Comparison of ENCODE assay signal across 13 mouse cellular contexts in genomic region chr10:101681914-101682313, GRCm38 (mm10). TPM values are rescaled to one million over a fixed set of nuclear protein-coding genes. Genes with fewer than 3 reads are reported as not detected.
DNase-seq lines count a peak whose midpoint lies in the region; ATAC-seq and TF ChIP-seq lines count a peak whose summit lies in the region.
"Had no signal": no experiment of that assay in that cellular context is flagged by ENCODE, and none has a peak within 500 bp of the region (broad histone marks: within the 10 kb centered on the region; RNA-seq: fewer than 3 reads in every experiment).

No protein-coding gene starts in this region.

- peak overlapping the region; percentile 31 for H3K4me2 ChIP-seq in forebrain, postnatal 0 days (ENCODE audit: low read depth)
- peak overlapping the region; percentile 38 for H3K4me2 ChIP-seq in neural tube, embryonic 13.5 days
- H3K4me2 ChIP-seq: heart, embryonic 12.5 days had no signal

- no peak for TF ChIP-seq RAD21 in MEL (IDR thresholded peaks at IDR 0.05; ENCODE audit: low read depth, low read length)

- H3K27ac ChIP-seq in layer of hippocampus, adult 2 months: peak overlapping the region; percentile 88
- no peak overlapping the region for H3K27ac ChIP-seq in MEL (ENCODE audit: control insufficient read depth, low read depth, low read length)
- H3K27ac ChIP-seq in forebrain, postnatal 0 days (ENCODE audit: low read depth, low read length): peak overlapping the region; percentile 70
- peak overlapping the region; percentile 64 for H3K27ac ChIP-seq in neural tube, embryonic 13.5 days (replicated peaks)

- 0 out of 2 replicates have a peak, but pooled peaks have one; percentile 12 for ATAC-seq in forebrain, postnatal 0 days
- ATAC-seq in neural tube, embryonic 13.5 days (ENCODE audit: low read depth): no peak
- ATAC-seq in monocyte, adult 5-6 weeks (replicated peaks; ENCODE audit: insufficient number of reproducible peaks, low FRiP score, low TSS enrichment, poor library complexity, severe bottlenecking): no peak

- no peak overlapping the region for H3K9ac ChIP-seq in MEL (ENCODE audit: control insufficient read depth, low read depth, low read length, poor library complexity, severe bottlenecking)
- peak overlapping the region; percentile 42 for H3K9ac ChIP-seq in forebrain, postnatal 0 days
- peak overlapping the region; percentile 44 for H3K9ac ChIP-seq in neural tube, embryonic 13.5 days
- H3K9ac ChIP-seq: heart, embryonic 12.5 days had no signal

- DNase-seq in layer of hippocampus, adult 2 months (ENCODE audit: low spot score in 2 of 2): no peak
- no peak for DNase-seq in layer of hippocampus, adult 9-11 months
- DNase-seq in MEL (ENCODE audit: low read depth, low spot score): no peak
- DNase-seq in forebrain, postnatal 0 days: no peak
- no peak for DNase-seq in thymus, postnatal 25 days
- DNase-seq: adrenal gland, postnatal 14 days; kidney, adult 8-10 months; kidney, postnatal 4 days; lung, postnatal 36 days had no signal

- TF ChIP-seq EP300 in MEL (IDR thresholded peaks at IDR 0.05; ENCODE audit: low read depth in 1 of 2, low read length in 2 of 2): no peak

- H3K4me1 ChIP-seq in MEL (ENCODE audit: control insufficient read depth in 1 of 2, insufficient read depth in 2 of 2, low read length in 2 of 2): no peaks in the 10 kb centered on the region
- H3K4me1 ChIP-seq in forebrain, postnatal 0 days (ENCODE audit: insufficient read depth): no peaks in the 10 kb centered on the region
- H3K4me1 ChIP-seq in neural tube, embryonic 13.5 days (replicated peaks): 0 out of 2 replicates have a peak, but pooled peaks cover 6% of the 10 kb centered on the region
- H3K4me1 ChIP-seq: heart, embryonic 12.5 days had no signal

- 34% methylated on average over 5 of the region's 5 CpGs for WGBS in forebrain, postnatal 0 days
- 54% methylated on average over 5 of the region's 5 CpGs for WGBS in neural tube, embryonic 13.5 days

- H3K36me3 ChIP-seq in MEL (ENCODE audit: control insufficient read depth in 1 of 2, insufficient read depth in 2 of 2, low read length in 2 of 2): no peaks in the 10 kb centered on the region
- H3K36me3 ChIP-seq in forebrain, postnatal 0 days (ENCODE audit: insufficient read depth): no peaks in the 10 kb centered on the region
- H3K36me3 ChIP-seq in neural tube, embryonic 13.5 days: no peaks in the 10 kb centered on the region
- H3K36me3 ChIP-seq: heart, embryonic 12.5 days had no signal

- no peak for TF ChIP-seq CTCF in layer of hippocampus, adult 2 months (conservative IDR thresholded peaks at IDR 0.05)
- no peak for TF ChIP-seq CTCF in MEL (IDR thresholded peaks at IDR 0.05 in 2 of 3, conservative IDR thresholded peaks at IDR 0.05 in 1 of 3; ENCODE audit: control insufficient read depth in 1 of 3, insufficient read depth in 1 of 3, low read depth in 2 of 3, low read length in 3 of 3, poor library complexity in 1 of 3, severe bottlenecking in 1 of 3)
- no peak for TF ChIP-seq CTCF in forebrain, postnatal 0 days (IDR thresholded peaks at IDR 0.05; ENCODE audit: low read depth)

- no peaks in the 10 kb centered on the region for H3K27me3 ChIP-seq in MEL (ENCODE audit: control insufficient read depth in 1 of 2, insufficient read depth in 2 of 2, low read length in 2 of 2)
- H3K27me3 ChIP-seq in forebrain, postnatal 0 days (ENCODE audit: insufficient read depth, low read length): no peaks in the 10 kb centered on the region
- H3K27me3 ChIP-seq in neural tube, embryonic 13.5 days: no peaks in the 10 kb centered on the region
- H3K27me3 ChIP-seq: heart, embryonic 12.5 days had no signal

- no peaks in the 10 kb centered on the region for H3K9me3 ChIP-seq in MEL (replicated peaks; ENCODE audit: insufficient read depth, low read length)
- H3K9me3 ChIP-seq in forebrain, postnatal 0 days (ENCODE audit: low read length): no peaks in the 10 kb centered on the region
- H3K9me3 ChIP-seq in neural tube, embryonic 13.5 days: no peaks in the 10 kb centered on the region
- H3K9me3 ChIP-seq: heart, embryonic 12.5 days had no signal

- H3K79me2 ChIP-seq in MEL (ENCODE audit: control insufficient read depth, insufficient read depth, low read length, poor library complexity): no peaks in the 10 kb centered on the region

- TF ChIP-seq POLR2A in MEL (IDR thresholded peaks at IDR 0.05; ENCODE audit: control insufficient read depth in 1 of 2, insufficient read depth in 1 of 2, low read depth in 1 of 2, low read length in 2 of 2, poor library complexity in 1 of 2): no peak

- peak overlapping the region; percentile 58 for H3K4me3 ChIP-seq in layer of hippocampus, adult 2 months
- no peak overlapping the region for H3K4me3 ChIP-seq in MEL (ENCODE audit: control insufficient read depth in 1 of 2, insufficient read depth in 1 of 2, low read depth in 2 of 2, low read length in 2 of 2)
- H3K4me3 ChIP-seq in forebrain, postnatal 0 days (ENCODE audit: low read depth, low read length): peak overlapping the region; percentile 36
- peak overlapping the region; percentile 23 for H3K4me3 ChIP-seq in neural tube, embryonic 13.5 days
- H3K4me3 ChIP-seq: heart, embryonic 12.5 days had no signal

TF ChIP-seq in MEL, 35 proteins besides CTCF, POLR2A, EP300 and RAD21:
- no peak for TF ChIP-seq ETS1 (IDR thresholded peaks at IDR 0.05; ENCODE audit: low read depth, low read length)
- 0 out of 2 replicates have a peak, but pooled peaks have one; percentile 49 for TF ChIP-seq MAFK (IDR thresholded peaks at IDR 0.05; ENCODE audit: borderline replicate concordance, low read depth, low read length)

RNA-seq across cellular contexts. Expression of gene Mgat4c, which starts 0.6 kb away (rescaled TPM):
- 10 to 100 TPM; 23.8 to 25.2 TPM for total RNA-seq in layer of hippocampus, adult 2 months (2021)
- 2.5 and 3.0 TPM in 2 replicates for total RNA-seq in MEL (2012; rRNA removed)
- under 1 TPM in 1 of 2 experiments, not detected in 1; 0.36 TPM for polyA plus RNA-seq in MEL (2012; ENCODE audit: insufficient read depth in 1 of 2, insufficient read length in 2 of 2, low read depth in 1 of 2, low replicate concordance in 2 of 2, missing spikeins in 1 of 2)
- 37.1 and 45.6 TPM in 2 replicates for total RNA-seq in forebrain, postnatal 0 days (2014; rRNA removed)
- polyA plus RNA-seq in forebrain, postnatal 0 days (2015; fragmentation: Nextera tagmentation; extraction: Ambion mirVana): 26.0 and 46.7 TPM in 2 replicates
- polyA plus RNA-seq in neural tube, embryonic 13.5 days (2015; fragmentation: Nextera tagmentation; extraction: Ambion mirVana): 23.0 and 27.4 TPM in 2 replicates
- total RNA-seq in monocyte, adult 5-6 weeks (2017): not detected in 3 replicates
- polyA plus RNA-seq: urinary bladder, adult 2 months had no signal

Comparison
In these comparisons a context has a peak if more than half of its experiments do, and no peak if none do; other contexts are left out.
1. H3K4me3 ChIP-seq: peak in layer of hippocampus, adult 2 months (single experiment), forebrain, postnatal 0 days (single experiment) and neural tube, embryonic 13.5 days (single experiment); none in MEL (0 of 2).